Mouse (Mus musculus) stomach, postnatal 0 days (tissue): ENCODE data around the gene Srpr.

Experiments
- CTCF ChIP-seq: IDR thresholded peaks from 2 replicates; pipeline ENCODE4 v1.5.1; 2016; ENCODE audit warnings: antibody characterized with exemption, low read depth, mild to moderate bottlenecking, moderate library complexity
- EP300 ChIP-seq: optimal IDR thresholded peaks from 2 replicates; pipeline ENCODE3; 2016; ENCODE audit warnings: antibody characterized with exemption

- TF ChIP-seq CTCF: no peak
- TF ChIP-seq EP300: no peak
Measured at GRCm38 (mm10) chr9:35161721-35162120, 38.3 kb upstream of the Srpr start.
